In the genomic region with DNA sequence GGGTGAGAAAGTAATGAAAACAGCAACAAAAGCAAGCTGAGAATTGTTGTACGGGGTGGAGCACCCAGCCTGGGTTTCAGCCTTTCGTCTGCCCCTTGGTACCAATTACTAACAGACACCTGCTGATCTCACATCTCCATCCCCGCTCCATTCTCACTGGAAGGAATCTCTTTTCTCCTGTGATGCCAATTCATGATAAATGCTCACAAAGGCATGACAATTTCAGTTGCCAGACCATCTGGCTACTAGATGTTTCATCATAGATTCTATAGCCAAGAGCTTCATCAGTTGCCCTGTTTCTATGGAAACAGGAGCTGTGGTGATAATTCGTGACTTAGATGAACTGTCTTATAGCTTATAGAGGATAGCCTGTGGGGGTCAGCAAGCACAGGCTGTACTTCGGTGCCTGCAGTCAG, we compare ENCODE assay signal across 11 mouse cellular contexts.
DNase-seq lines count a peak whose midpoint lies in the region; ATAC-seq lines count a peak whose summit lies in the region.
"Had no signal": no experiment of that assay in that cellular context is flagged by ENCODE, and none has a peak within 500 bp of the region (broad histone marks: within the 10 kb centered on the region; RNA-seq: fewer than 3 reads in every experiment).

No protein-coding gene starts in this region.

- no peak overlapping the region for H3K4me3 ChIP-seq in hindbrain, embryonic 15.5 days
- no peak overlapping the region for H3K4me3 ChIP-seq in liver, embryonic 11.5 days (ENCODE audit: low read depth, low read length)
- H3K4me3 ChIP-seq: liver, embryonic 13.5 days had no signal

- H3K27me3 ChIP-seq in hindbrain, embryonic 15.5 days = no peaks in the 10 kb centered on the region
- H3K27me3 ChIP-seq in liver, embryonic 11.5 days (replicated peaks; ENCODE audit: control insufficient read depth, insufficient read depth, low read length) = no peaks in the 10 kb centered on the region
- H3K27me3 ChIP-seq: CH12.LX; liver, embryonic 13.5 days had no signal

- H3K9ac ChIP-seq in hindbrain, embryonic 15.5 days = no peak overlapping the region
- no peak overlapping the region for H3K9ac ChIP-seq in liver, embryonic 11.5 days (ENCODE audit: low read depth, low read length)
- H3K9ac ChIP-seq: liver, embryonic 13.5 days had no signal

- peak; percentile 90 for ATAC-seq in hindbrain, embryonic 15.5 days (ENCODE audit: low FRiP score, low read depth)
- ATAC-seq in liver, embryonic 11.5 days (replicated peaks; ENCODE audit: low FRiP score) = no peak

- peak overlapping the region; percentile 48; the same call in 1 of the 2 replicates for H3K27ac ChIP-seq in hindbrain, embryonic 15.5 days (replicated peaks)
- H3K27ac ChIP-seq in liver, embryonic 11.5 days (ENCODE audit: low read depth, low read length) = no peak overlapping the region
- H3K27ac ChIP-seq: liver, embryonic 13.5 days had no signal

- 22% methylated on average over 5 of the region's 5 CpGs for WGBS in hindbrain, embryonic 15.5 days
- 68% methylated on average over 5 of the region's 5 CpGs for WGBS in liver, embryonic 11.5 days

- DNase-seq in right cerebral cortex, adult 2 months (ENCODE audit: low spot score in 2 of 2) = peak; percentile 44 to 56
- no peak for DNase-seq in right cerebral cortex, postnatal 4 days
- DNase-seq in mesoderm, embryonic 11.5 days (ENCODE audit: low read depth, low spot score) = peak; percentile 20
- DNase-seq in kidney, adult 9 months = no peak
- no peak for DNase-seq in lung, adult 18-20 months
- DNase-seq in liver, embryonic 11.5 days (ENCODE audit: low spot score) = no peak
- DNase-seq in MN1 (ENCODE audit: low spot score) = no peak
- DNase-seq: kidney, adult 18-20 months; liver, embryonic 13.5 days had no signal

- no peak overlapping the region for H3K4me2 ChIP-seq in hindbrain, embryonic 15.5 days
- no peak overlapping the region for H3K4me2 ChIP-seq in liver, embryonic 11.5 days
- H3K4me2 ChIP-seq: liver, embryonic 13.5 days had no signal

- peaks cover 10% of the 10 kb centered on the region for H3K4me1 ChIP-seq in hindbrain, embryonic 15.5 days (replicated peaks)
- no peaks in the 10 kb centered on the region for H3K4me1 ChIP-seq in liver, embryonic 11.5 days (replicated peaks; ENCODE audit: control insufficient read depth, insufficient read depth, low read length)
- H3K4me1 ChIP-seq: liver, embryonic 13.5 days had no signal

- no peaks in the 10 kb centered on the region for H3K9me3 ChIP-seq in hindbrain, embryonic 15.5 days
- no peaks in the 10 kb centered on the region for H3K9me3 ChIP-seq in liver, embryonic 11.5 days (ENCODE audit: control insufficient read depth, low read length)
- H3K9me3 ChIP-seq: liver, embryonic 13.5 days had no signal

- no peaks in the 10 kb centered on the region for H3K36me3 ChIP-seq in hindbrain, embryonic 15.5 days
- no peaks in the 10 kb centered on the region for H3K36me3 ChIP-seq in liver, embryonic 11.5 days (ENCODE audit: control insufficient read depth, insufficient read depth, low read length)
- H3K36me3 ChIP-seq: liver, embryonic 13.5 days had no signal

Comparison
In these comparisons a context has a peak if more than half of its experiments do, and no peak if none do; other contexts are left out.
1. DNase-seq: peak in right cerebral cortex, adult 2 months (2 of 2) and mesoderm, embryonic 11.5 days (single experiment); none in right cerebral cortex, postnatal 4 days (single experiment), kidney, adult 9 months (single experiment), lung, adult 18-20 months (0 of 2), liver, embryonic 11.5 days (single experiment) and MN1 (single experiment).